Mouse (Mus musculus) forebrain, embryonic 11.5 days (tissue): ENCODE results near the gene Cd38. TPM values are rescaled to one million over a fixed set of nuclear protein-coding genes. Genes with fewer than 3 reads are reported as not detected.

Experiments
- ATAC-seq: fragments of 200-750 bp; cut with Nextera tagmentation; replicated peaks from 2 replicates; pipeline ENCODE4 v1.8.0; 2017; ENCODE audit warnings: moderate TSS enrichment; ENCODE audit not compliant: low FRiP score
- DNase-seq: peaks from one replicate; pipeline ENCODE4 v3.0.0-alpha.2; 2017; ENCODE audit warnings: low spot score
- H3K27ac ChIP-seq: fragments of 300-500 bp; sonication (generic); 2 replicates; pipeline ENCODE4 v1.5.1; 2014; ENCODE audit warnings: low read depth, low read length
- H3K27me3 ChIP-seq: fragments of 300-500 bp; sonication (generic); 2 replicates; pipeline ENCODE4 v1.6.1; 2014; ENCODE audit warnings: mild to moderate bottlenecking, low read length, mixed read lengths; ENCODE audit not compliant: control insufficient read depth, insufficient read depth
- H3K36me3 ChIP-seq: fragments of 300-500 bp; sonication (generic); 2 replicates; pipeline ENCODE4 v1.6.1; 2014; ENCODE audit warnings: mild to moderate bottlenecking, low read length, moderate library complexity, mixed read lengths; ENCODE audit not compliant: control insufficient read depth, insufficient read depth
- H3K4me1 ChIP-seq: fragments of 300-500 bp; sonication (generic); replicated peaks from 2 replicates; pipeline ENCODE4 v1.6.1; 2014; ENCODE audit warnings: low read length, mixed read lengths; ENCODE audit not compliant: control insufficient read depth, insufficient read depth
- H3K4me2 ChIP-seq: fragments of 300-500 bp; sonication (generic); 2 replicates; pipeline ENCODE4 v1.6.1; 2014; ENCODE audit warnings: low read depth, mild to moderate bottlenecking, low read length, moderate library complexity, mixed read lengths; ENCODE audit not compliant: severe bottlenecking
- H3K4me3 ChIP-seq: fragments of 300-500 bp; sonication (generic); 2 replicates; pipeline ENCODE4 v1.5.1; 2014; ENCODE audit warnings: low read depth, low read length
- H3K9ac ChIP-seq: fragments of 300-500 bp; sonication (generic); 2 replicates; pipeline ENCODE4 v1.6.1; 2014; ENCODE audit warnings: low read length
- H3K9me3 ChIP-seq: fragments of 300-500 bp; sonication (generic); 2 replicates; pipeline ENCODE4 v1.6.1; 2016; ENCODE audit warnings: low read length, mixed read lengths; ENCODE audit not compliant: control insufficient read depth
- WGBS: fragments of 180-500 bp; shearing (Covaris S2); extraction: QIAGEN DNeasy Blood & Tissue Kit; methylation state at CpG from one replicate; pipeline ENCODE4 v1.1.7; 2014; 5-methylcytosine and 5-hydroxymethylcytosine counted together
- polyA plus RNA-seq: library from polyadenylated mRNA; unstranded; fragments of >200 nt; fragmentation: Nextera tagmentation; extraction: Ambion mirVana; gene quantifications from 2 replicates; pipeline ENCODE4 v1.2.1, GENCODE M21; 2014

The Cd38 gene
- polyA plus RNA-seq, 1 experiment from 2014 or later: 6.3 TPM

- Histone ChIP-seq H3K4me1 (no peaks in the 10 kb centered on the region), H3K9ac (no peak overlapping the region), H3K9me3 (no peaks in the 10 kb centered on the region), H3K27me3 (no peaks in the 10 kb centered on the region), H3K4me3 (no peak overlapping the region), H3K36me3 (no peaks in the 10 kb centered on the region), H3K27ac (no peak overlapping the region), H3K4me2 (no peak overlapping the region)
- no peak for ATAC-seq
- 94% methylated on average over 3 of the region's 3 CpGs for WGBS
- no peak for DNase-seq
These were observed 20.1 kb upstream of the Cd38 start for GRCm38 (mm10) chr5:43848275-43848674.

GRCm38 (mm10) chr5:43853096-43853867, 15.1 kb upstream of the Cd38 start:
- DNase-seq (no peak), ATAC-seq (no peak)
- Histone ChIP-seq H3K9me3 (no peaks in the 10 kb centered on the region), H3K36me3 (no peaks in the 10 kb centered on the region), H3K4me1 (no peaks in the 10 kb centered on the region), H3K27ac (no peak overlapping the region), H3K4me2 (no peak overlapping the region), H3K27me3 (no peaks in the 10 kb centered on the region), H3K4me3 (no peak overlapping the region), H3K9ac (no peak overlapping the region)
- 77% methylated on average over 11 of the region's 11 CpGs for WGBS

- Histone ChIP-seq H3K4me2 (no peak overlapping the region), H3K9ac (no peak overlapping the region), H3K4me1 (no peaks in the 10 kb centered on the region), H3K27ac (no peak overlapping the region), H3K9me3 (no peaks in the 10 kb centered on the region), H3K27me3 (no peaks in the 10 kb centered on the region), H3K4me3 (no peak overlapping the region), H3K36me3 (no peaks in the 10 kb centered on the region)
- DNase-seq (no peak), ATAC-seq (no peak)
- 86% methylated on average over 7 of the region's 7 CpGs for WGBS
These were observed 14.4 kb upstream of the Cd38 start for GRCm38 (mm10) chr5:43853868-43854488.

- no peak overlapping the region for H3K4me3 ChIP-seq
- ATAC-seq (no peak), DNase-seq (no peak)
These were observed 12.6 kb upstream of the Cd38 start for GRCm38 (mm10) chr5:43855769-43856168.

GRCm38 (mm10) chr5:43859663-43860062, 8.7 kb upstream of the Cd38 start:
- H3K27me3 ChIP-seq: no peaks in the 10 kb centered on the region
- ATAC-seq: no peak
- no peak overlapping the region for H3K4me2 ChIP-seq
- DNase-seq: no peak
- H3K4me1 ChIP-seq: no peaks in the 10 kb centered on the region
- no peak overlapping the region for H3K27ac ChIP-seq
- H3K9me3 ChIP-seq: no peaks in the 10 kb centered on the region
- no peak overlapping the region for H3K4me3 ChIP-seq
- H3K9ac ChIP-seq: no peak overlapping the region
- H3K36me3 ChIP-seq: no peaks in the 10 kb centered on the region
- WGBS: 87% methylated on average over 8 of the region's 8 CpGs

More at GRCm38 (mm10) chr5:43855769-43856168, 12.6 kb upstream of the Cd38 start:
- H3K36me3 ChIP-seq: no peaks in the 10 kb centered on the region
- H3K4me1 ChIP-seq: no peaks in the 10 kb centered on the region
- WGBS: 86% methylated on average over 2 of the region's 2 CpGs
- no peaks in the 10 kb centered on the region for H3K27me3 ChIP-seq
- no peak overlapping the region for H3K4me2 ChIP-seq
- no peaks in the 10 kb centered on the region for H3K9me3 ChIP-seq
- H3K27ac ChIP-seq: no peak overlapping the region
- no peak overlapping the region for H3K9ac ChIP-seq

GRCm38 (mm10) chr5:43860096-43860495, 8.3 kb upstream of the Cd38 start:
- ATAC-seq: no peak
- Histone ChIP-seq H3K36me3 (no peaks in the 10 kb centered on the region), H3K9me3 (no peaks in the 10 kb centered on the region), H3K27ac (no peak overlapping the region), H3K27me3 (no peaks in the 10 kb centered on the region), H3K4me1 (no peaks in the 10 kb centered on the region), H3K9ac (no peak overlapping the region), H3K4me3 (no peak overlapping the region), H3K4me2 (no peak overlapping the region)
- no peak for DNase-seq
- WGBS: 92% methylated on average over 5 of the region's 5 CpGs

- WGBS: 78% methylated on average over 5 of the region's 5 CpGs
- Histone ChIP-seq H3K4me3 (no peak overlapping the region), H3K27ac (no peak overlapping the region), H3K27me3 (no peaks in the 10 kb centered on the region), H3K9me3 (no peaks in the 10 kb centered on the region), H3K4me2 (no peak overlapping the region), H3K36me3 (no peaks in the 10 kb centered on the region), H3K9ac (no peak overlapping the region), H3K4me1 (no peaks in the 10 kb centered on the region)
- ATAC-seq: no peak
- no peak for DNase-seq
These were observed 7.5 kb upstream of the Cd38 start for GRCm38 (mm10) chr5:43860670-43861431.

- Histone ChIP-seq H3K4me2 (no peak overlapping the region), H3K27me3 (no peaks in the 10 kb centered on the region), H3K4me3 (no peak overlapping the region), H3K9me3 (no peaks in the 10 kb centered on the region), H3K36me3 (no peaks in the 10 kb centered on the region), H3K27ac (no peak overlapping the region), H3K9ac (no peak overlapping the region), H3K4me1 (no peaks in the 10 kb centered on the region)
- WGBS: 85% methylated on average over 6 of the region's 6 CpGs
- DNase-seq (no peak), ATAC-seq (no peak)
These were observed 4.7 kb upstream of the Cd38 start for GRCm38 (mm10) chr5:43863642-43864041.
